Mouse (Mus musculus): Measurements from ENCODE around the gene Lcp2.
"Not testable (repeated sequence)": the region's sequence is repeated elsewhere in the genome, so short reads cannot be mapped to it uniquely, and the experiment has no call there.

Lcp2 gene

DNA sequence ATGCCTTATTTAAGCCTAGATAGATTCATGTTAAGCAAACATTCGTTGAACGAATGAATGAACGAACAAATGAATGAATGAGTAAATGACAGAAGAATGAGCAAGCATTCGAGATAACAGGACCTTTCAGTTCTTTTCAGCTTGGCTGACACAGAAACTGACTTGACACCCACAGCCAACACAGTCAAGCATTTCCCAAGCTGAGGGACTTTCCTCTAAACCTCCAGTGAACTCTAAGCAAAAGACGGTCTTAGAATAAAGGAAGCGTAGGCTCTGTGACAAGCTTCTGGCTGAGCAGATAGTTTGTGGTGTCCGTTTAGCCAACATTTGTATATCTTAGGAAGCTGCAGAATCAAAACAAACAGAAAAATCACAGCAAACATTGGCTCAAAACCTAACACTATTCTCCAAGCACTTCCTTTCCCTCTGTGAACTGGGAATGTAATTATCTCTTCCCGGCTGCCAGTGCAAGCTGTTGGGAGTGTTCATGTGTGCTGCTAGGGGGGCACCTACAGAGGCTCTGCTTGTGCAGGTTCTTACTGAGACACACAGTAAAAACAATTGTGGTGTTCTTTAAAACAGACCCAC is 39.5 kb downstream of the Lcp2 start:
- no peak for DNase-seq (ENCODE audit: low read depth)

DNA sequence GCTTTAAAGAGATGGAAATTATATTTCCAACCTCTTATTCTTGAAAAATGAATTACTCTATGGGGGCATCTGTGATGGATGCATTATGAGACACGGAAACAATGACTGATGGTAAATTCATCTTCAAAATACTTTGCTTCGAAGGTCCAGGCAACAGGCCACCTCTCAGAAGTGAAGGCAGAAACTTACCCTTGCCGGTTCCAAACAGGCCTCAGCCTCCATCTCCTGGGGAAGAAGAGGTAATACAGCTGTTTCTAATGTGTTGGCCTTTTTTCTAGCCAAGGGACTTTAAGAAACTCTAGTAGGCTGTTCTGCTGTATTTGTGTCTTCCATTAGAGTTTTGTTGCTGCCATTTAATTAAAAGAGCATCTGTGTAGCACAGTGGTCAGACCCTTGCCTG is 40.3 kb downstream of the Lcp2 start:
- DNase-seq (ENCODE audit: low read depth): no peak

DNA sequence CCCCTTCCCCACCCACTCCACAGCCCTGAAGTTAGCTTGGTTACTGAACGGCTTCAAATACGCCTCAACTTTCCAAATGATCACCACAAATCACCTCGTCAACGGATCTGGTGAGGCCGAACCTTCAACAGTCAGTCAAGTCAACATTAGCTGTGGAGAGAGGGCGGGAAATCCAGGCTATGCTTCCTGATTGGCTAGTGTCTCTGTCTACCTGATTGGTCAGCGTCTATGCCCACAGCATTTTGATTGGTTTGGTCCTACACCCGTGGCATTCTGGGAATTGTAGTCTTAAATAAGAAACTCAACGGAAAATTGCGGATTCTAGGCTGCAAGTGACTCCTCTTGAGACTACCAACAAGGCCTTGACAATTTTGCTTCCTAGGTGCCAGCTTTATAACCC is 51.7 kb downstream of the Lcp2 start, which contains the start of gene 4930469K13Rik:
4930469K13Rik (minus strand) TSS at position 133 of the 400 bp plus-strand sequence.
- DNase-seq (ENCODE audit: low read depth): peak; percentile 61

DNA sequence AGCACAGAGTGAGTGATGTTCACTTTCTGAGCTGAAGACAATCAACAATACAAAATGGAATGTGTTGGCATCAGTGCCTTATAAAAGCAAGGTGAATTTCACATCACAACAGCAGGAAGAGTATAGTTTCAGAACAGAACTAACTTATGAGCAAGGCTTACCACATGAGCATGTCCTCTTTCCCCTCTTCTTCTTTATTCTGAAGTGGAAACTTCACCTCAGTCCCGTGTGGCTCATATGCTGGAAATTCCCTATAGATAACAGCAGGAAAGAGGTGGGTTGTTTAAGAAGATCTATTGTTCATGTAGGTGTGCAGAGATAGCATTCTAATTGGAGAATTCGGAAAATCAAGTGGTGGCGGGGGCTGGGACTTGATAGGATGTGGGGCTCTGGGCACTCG is 55.1 kb downstream of the Lcp2 start:
- DNase-seq (ENCODE audit: low read depth): peak; percentile 70

DNA sequence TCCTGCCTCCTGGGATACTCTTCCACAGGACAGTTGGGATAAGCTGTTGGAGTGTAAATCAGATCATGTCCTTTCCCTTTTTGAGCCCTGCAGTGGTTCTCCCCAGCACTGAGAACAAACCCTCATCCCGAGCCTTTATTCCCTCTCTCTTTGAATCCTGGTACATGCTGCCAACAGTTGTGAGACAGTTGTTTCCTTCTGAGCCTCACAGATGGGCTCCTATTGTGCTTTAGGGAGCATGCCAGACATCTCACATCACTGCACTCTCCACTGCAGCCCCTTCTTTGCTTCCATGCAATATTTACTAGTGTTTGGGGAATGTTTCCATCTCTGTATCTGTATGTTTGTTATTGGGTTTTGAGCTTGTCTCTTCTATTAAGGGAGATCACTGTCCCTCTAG is 58.2 kb downstream of the Lcp2 start:
- no peak for DNase-seq (ENCODE audit: low read depth)

DNA sequence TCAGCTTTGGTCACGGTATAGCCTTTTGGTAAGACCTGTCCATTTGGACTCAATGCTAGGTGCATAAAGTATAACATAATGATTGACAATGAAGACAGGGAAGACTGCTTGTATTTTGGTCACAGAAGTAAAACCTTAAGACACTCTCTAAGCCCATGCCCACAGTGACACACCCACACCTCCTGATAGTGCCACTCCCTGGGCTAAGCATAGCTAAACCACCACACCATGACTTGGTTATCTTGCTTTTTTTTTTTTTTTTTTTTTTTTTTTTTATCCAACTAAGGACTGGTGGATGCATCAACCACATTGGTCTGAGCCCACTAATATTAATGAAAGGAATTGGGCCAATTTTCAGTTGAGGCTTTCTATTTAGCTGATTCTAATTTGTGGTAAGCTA is 62.5 kb downstream of the Lcp2 start:
- DNase-seq (ENCODE audit: low read depth): peak; percentile 14

DNA sequence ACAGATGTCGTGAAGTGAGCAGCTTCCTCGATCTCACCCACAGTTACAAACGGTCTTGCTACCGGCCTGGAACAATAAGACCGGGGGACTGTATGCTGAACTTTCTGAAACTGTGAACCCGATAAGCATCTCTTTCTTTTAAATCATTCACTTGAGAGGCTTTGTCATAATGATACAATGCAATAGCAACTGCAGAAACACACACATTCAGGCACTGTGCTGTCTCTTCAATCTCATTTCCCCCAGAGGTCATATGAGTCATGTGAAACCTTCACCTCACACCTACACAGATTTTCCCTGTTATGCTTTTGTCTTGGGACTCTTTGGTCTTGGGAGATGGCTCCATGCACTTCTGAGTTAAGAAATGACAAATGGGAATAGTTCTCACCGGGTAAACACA is 65.2 kb downstream of the Lcp2 start:
- DNase-seq (ENCODE audit: low read depth): peak; percentile 74

DNA sequence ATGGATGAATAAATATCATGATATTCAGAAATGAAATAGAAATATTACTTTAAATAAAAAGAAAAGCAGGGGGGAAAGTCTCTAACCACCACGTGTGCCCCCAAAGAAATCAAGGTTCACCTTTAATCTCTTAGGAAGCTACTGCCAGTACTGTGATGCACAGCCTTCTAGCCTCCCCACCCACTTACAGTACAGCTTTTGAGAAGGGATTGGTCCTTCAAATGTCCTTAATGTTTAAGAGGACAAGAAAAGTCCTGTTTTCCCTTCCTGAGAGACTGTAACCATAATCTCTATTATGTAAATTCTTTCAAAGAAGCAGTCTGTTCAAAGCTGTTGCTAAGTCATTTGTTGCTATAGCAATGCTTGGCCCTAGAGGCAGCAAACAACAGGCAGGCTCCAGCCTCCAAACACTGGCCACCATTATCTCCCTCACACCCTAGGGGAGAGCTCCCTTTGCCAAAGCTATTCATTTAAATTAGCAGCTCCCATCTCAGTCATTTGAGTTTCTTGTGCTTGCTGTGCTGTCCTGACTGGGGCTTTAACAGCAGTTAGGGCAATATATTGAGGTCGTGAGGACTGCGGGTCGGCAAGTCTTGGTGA is 66.2 kb downstream of the Lcp2 start:
- peak; percentile 25 for DNase-seq (ENCODE audit: low read depth)

DNA sequence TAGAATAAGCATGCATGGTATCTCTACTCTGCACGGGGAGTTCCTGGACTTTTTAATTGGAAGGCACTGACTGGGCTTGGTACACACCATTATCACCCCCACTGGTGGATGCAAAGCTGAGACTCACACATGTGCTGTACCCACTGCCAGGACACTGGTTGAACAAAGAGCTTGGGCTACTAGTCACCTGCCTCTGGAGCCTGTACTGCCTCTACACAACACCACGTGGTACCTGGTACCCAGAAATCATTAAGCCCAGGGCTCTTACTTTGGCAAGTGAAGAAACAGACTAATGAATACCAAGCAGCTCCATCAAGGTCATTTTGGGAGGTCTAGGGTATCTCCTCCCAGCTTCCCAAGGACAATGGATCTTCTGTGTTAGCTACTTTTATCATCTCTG is 67.0 kb downstream of the Lcp2 start:
- peak; percentile 8 for DNase-seq (ENCODE audit: low read depth)

DNA sequence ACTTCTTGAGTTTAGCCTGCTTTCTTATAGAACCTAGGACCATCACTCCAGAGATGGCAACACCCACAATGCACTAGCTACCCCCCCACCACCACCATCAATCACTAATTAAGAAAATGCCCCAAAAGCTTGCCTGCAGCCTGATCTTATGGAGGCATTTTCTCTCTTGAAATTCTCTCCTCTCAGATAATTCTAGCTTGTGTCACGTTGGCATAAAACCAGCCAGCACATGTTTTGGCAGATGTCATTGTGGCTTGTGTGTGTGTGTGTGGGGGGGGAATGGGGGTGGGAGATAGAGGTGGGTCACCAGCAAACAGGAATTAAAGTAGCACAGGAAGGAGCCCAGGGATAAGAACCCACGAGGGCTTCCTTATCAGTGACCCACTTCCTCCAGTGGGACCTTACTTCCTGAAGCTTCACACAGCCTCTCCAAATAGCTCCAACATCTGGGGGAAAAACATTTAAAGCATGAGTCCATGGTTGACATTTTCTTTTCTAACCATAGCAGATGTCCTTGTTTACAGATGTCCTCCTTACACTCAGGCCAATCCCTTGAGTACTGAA is 69.9 kb downstream of the Lcp2 start:
- DNase-seq (ENCODE audit: low read depth): peak; percentile 20

DNA sequence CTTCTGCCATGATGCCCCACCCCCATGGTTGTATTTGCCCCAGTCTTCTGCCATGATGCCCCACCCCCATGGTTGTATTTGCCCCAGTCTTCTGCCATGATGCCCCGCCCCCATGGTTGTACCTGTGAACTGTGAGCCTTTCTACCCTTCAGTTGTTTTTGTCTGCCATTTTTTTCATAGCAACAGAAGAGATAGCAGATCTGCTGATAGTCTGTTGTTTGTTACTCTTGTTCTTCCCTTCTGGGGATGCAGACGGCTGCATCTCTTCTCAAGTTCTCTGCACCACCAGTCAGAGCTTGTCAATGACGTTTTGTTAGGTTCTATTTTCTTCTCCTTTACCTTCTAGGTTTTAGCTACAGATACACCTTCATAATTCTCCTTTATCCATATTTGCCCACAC is 70.9 kb downstream of the Lcp2 start:
- peak; percentile 14 for DNase-seq (ENCODE audit: low read depth)

DNA sequence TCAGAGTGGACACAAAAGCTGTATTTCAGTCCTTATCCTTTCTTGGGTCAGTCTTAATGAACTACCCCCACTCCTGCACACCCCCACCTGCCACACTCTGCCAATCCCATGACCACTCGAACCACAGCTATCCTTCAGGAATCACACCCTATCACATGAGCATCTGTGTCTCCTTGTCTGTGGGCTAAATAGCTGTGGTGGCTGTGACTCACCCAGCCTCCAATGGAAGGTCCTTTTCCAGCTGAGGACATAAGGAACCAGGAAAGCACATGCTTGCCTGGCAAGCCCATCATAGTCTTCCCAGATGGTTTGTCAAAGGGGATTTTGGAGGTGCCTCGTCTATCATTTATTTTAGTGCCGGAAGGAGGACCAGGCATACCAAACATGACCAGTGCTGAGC is 71.6 kb downstream of the Lcp2 start:
- DNase-seq (ENCODE audit: low read depth): no peak

DNA sequence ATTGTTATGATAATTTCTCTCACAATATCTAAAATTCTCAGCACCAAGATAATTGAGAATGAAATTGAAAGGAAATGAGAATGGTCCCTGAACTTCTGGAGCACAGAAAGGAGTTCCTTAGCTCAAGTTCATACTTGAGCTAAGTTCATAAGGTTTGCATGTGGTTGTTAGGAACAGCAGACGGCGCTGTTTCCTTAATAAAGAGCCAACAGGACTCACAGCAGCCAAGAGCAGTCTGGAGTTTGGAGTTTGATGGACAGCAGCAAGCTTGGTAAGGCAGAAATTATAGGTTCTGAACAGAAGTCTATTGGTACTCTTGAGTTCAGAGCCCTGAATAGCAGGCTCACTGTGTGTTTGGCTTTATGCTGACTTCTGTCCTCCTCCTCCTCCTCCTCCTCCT is 76.4 kb downstream of the Lcp2 start:
- peak; percentile 66 for DNase-seq (ENCODE audit: low read depth)

DNA sequence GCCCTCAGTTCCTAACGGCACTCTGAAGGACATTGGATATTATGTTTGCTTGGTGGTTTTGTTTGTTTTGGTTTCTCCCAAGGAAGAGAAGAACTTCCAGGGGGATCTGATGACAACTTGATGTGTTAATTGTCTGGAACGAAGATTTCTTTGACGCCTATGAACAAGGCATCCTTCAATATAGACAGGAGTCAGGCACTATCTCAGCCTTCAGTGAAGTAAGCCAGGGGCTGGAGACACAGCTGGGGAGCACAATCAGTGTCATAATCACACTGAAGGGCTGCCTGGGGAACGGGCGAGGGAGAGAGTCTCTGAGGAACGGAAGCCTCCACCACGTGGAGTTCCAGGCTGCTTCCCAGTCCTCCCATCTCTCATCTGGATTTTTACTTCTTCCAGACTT is 78.1 kb downstream of the Lcp2 start:
- DNase-seq (ENCODE audit: low read depth): no peak

DNA sequence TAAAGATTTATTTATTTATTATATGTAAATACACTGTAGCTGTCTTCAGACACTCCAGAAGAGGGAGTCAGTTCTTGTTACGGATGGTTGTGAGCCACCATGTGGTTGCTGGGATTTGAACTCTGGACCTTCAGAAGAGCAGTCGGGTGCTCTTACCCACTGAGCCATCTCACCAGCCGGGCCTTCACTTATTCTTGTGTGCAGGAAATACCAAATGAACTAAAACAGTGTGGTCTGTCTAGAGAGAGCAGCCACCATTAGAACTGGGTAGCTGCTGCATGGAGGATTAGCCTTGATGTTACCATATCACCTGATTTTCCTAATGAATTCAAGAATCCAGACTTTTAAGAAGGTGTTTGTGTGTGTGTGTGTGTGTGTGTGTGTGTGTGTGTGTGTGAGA is 79.0 kb downstream of the Lcp2 start:
- DNase-seq (ENCODE audit: low read depth): not testable (repeated sequence)

DNA sequence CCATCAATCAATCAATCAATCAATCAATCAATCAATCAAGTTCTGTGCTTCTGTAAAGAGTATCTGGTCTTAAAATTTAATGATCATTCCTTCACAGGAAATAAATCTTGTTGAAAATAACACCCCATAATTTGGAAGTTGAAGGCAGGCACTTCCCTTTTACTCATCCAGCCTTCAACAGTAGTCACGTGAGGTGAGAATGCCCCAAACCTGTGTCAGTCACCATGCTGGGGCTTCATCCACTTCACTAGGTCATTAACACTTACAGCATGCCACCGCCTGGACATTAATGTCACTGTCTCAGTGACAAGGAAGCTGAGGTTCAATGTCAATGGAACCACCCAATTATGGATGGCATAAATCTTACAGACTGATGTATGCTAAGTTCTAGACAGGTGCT is 81.7 kb downstream of the Lcp2 start:
- DNase-seq (ENCODE audit: low read depth): no peak

DNA sequence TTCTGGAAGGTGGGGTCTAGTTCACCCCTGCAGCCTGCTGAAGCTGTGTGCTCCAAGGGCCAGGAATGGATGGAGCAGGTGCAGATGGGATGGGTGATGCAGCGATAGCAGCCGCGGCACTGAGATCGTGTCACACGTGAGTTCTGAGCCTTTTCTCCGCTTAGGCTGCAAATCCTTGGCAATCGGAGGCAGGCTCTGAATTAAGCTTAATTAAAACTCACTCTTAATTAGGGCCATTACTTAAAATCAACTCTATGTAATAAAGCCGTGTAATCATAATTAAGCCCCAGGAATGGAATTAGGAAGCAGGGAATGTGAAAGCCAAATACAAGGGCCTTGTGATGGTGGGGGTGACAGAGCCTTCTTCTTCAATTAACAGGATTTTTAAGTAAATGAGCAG is 92.6 kb downstream of the Lcp2 start:
- DNase-seq (ENCODE audit: low read depth): no peak

Measured in induced T-regulatory cell, adult 2 months (primary cell).